Mouse (Mus musculus): ENCODE data around the gene Serinc5.

Gene Serinc5

DNA sequence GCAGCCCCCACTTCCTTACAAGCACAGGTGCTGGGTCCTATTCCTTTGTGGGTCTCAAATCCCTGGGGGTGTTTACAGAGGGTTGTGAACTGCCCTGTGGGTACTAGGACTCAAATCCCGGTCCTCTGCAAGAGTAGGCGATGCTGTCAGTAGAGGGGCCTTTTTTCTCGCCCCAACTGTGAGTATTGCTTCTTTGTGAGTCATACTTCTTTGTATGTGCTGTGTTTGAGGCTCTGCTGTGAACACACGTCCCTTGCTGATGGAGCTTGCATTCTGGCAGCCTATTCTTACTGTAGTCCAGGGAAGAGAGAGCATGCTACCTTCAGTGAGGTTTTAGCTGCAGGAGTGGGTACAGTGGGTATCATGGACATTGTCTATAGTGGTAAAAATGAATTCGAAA, 4.3 kb downstream of the Serinc5 start:
- DNase-seq (ENCODE audit: low spot score), result no peak

DNA sequence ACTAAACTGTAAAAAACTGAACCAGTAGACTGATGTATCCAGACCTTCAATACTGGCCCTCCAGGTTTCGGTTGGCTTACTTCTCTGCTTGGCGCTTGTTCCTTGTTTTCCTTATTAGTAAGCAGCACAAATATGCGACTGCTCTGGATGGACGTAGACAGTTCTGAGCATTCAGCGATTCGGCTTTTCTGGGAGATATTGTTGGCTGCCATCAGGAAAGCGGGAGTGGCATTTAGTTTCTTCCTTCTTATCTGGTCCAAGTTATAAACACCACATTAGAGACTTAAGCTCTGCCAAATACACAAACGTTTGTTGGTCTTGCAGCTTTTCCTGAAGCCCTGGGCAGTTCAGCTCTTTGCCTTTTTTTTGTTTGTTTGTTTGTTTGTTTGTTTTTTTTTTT, 5.6 kb downstream of the Serinc5 start:
- DNase-seq (ENCODE audit: low spot score), result no peak

DNA sequence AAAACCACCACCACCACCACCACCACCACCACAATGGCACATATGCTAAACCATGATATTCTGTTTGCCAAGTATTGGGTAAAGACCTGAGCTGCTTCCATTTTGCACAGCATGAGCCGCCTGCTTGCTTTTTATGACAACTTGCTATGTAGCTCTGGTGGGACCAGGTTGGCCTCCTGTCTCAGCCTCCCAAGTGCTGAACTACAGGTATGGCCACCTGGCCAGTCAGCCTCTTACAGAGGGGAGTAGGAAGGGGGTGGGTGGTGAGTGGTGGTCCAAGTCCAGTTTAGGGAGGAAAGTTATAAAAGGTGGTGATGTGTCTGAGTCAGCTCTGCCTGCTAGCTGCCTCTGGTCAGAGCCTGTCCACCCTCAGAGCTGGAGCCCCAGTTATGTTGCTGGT, 15.3 kb downstream of the Serinc5 start:
- no peak for DNase-seq (ENCODE audit: low spot score)

DNA sequence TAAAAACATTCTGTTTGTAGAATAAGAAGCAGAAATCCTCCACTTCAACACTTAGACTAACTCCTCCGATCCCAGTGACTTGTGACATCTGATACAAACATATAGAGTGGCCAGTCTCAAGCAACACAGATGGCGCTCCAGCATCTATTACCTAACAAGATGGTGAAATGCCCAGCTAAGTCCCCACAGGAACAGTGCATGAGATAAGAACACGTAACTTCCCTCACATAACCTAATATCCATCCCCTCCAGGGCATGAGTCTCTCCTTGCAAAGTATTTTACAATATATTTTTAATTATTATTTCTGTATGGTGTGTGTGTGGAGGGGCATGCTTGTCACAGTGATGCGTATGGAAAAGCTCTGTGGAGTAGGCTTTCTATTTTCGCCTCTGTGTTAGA, 15.8 kb downstream of the Serinc5 start:
- no peak for DNase-seq (ENCODE audit: low spot score)

DNA sequence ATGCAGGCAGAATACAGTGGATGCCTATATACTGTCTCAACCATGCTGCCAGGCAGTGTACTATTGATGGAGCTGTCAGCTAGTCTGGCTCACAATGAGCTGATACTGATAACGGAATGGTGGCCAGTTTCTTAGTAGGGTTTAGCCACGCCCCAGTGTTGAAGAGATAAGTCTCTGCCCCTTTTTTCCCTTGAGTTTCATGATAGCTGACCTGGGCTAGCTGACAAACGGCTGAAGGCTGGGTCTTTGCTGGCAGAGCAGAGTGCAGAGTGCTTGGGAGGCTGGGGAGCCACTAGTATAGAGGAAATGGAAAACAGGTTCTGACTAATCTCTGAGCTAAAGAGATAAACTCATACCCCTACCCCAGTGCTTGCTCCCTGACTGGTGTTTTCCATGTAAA, 18.6 kb downstream of the Serinc5 start:
- no peak for DNase-seq (ENCODE audit: low spot score)

DNA sequence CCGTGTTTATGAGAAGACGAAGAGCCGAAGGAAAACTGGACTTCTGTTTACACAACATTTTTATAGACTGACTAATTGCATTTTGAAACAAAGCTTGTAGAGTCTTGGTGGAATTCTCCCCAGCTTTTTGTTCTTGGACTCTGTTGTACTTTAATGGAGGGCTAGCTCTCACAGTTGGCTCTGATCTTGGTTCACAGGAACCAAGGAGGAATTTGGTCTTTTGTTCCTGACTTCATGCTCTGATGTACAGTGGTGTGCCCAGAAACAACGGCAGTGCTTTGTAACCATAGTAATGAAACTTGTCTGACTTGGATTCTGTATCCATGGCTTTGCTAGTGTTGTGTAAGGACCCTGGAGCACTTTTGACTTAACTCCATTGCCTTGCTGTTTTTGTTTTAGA, 20.6 kb downstream of the Serinc5 start:
- no peak for DNase-seq (ENCODE audit: low spot score)

DNA sequence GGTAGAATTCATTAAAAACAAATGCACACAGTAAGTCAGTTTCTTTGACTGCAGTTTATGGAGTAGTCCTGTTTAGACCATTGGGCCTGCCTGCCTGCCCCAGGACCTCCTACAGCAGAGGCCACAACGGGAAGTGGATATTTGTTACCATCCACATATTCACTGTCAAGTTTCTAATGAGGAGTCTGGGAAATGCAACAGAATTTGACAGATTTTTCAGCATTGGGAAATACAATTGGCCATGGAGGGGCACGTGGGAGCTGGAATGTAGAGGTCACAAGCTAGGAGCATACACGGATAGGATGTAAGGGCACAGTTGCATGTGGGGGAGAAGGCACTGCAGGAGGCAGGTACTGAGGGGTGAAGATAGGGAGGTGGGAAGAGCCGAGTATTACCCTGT, 21.7 kb downstream of the Serinc5 start:
- DNase-seq (ENCODE audit: low spot score), result no peak

DNA sequence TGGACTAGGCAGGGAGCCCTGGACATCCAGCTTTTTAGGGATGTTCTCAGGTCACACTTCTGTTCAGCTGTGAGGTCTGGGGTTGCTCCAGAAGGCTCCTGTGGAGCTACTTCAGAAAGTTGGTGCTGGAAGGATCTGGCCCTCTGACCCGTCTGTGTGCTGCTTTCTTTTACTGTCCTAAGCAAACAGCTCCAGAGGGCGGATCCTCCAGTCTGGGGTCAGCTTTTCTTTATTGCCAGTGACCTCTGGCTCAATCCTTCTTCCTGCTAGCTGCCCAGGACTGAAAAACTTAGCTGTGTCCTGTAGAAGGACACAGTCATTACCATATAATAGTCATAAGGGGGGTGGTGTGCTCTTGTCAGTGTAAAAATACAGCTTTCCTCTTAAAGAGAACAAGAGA, 24.1 kb downstream of the Serinc5 start:
- DNase-seq (ENCODE audit: low spot score), result no peak

DNA sequence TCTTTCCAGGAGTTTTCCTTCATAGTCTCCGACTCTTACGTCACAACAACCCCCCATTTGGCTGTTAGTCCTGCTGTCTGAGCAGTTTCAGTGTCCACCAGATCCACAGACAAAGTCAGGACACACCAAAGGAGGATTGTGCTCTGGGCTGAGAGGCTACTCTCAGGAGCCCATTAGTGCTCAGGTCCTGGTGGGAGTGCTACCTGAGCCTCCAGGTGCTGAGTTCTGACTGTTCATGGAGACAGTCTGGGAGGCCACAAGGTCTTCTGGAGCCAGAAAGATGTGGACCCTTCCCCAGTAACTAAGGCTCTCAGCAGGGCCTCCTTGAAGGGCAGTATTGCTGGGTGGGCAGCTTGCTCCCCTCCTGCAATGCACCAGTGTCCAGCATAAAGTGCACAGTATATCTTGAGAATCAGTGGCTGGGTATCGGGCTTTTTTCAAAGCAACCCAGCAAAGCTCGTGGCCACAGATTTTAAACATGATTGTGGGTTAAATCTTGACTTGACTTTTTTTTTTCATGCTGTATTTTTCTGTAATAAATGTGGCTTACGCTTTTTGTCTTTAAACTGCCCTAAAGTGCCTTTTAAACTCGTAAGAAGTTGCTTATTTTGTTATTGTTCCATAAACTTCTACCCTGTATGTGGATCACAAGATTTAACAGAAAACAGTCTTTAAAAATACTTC, 25.5 kb downstream of the Serinc5 start:
- DNase-seq (ENCODE audit: low spot score), result no peak

DNA sequence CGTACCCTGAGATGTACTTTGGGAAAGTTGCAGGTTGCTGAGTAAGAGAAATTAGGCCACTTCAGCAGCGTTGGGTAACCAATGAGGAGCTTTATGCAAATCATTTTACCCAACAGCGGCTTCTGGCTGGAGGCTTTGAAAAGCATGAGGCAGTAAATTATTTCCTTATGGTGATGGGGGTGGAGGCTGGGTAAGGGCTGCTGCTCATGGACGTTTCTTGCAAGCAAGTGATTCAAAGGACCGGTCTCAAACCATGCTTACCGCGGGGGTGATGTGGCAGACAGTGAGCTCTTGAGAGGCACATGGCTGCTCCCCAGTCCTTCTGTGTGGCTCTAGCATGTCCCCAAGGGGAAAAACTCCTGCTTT, 26.0 kb downstream of the Serinc5 start:
- peak; percentile 85 for DNase-seq (ENCODE audit: low spot score)

DNA sequence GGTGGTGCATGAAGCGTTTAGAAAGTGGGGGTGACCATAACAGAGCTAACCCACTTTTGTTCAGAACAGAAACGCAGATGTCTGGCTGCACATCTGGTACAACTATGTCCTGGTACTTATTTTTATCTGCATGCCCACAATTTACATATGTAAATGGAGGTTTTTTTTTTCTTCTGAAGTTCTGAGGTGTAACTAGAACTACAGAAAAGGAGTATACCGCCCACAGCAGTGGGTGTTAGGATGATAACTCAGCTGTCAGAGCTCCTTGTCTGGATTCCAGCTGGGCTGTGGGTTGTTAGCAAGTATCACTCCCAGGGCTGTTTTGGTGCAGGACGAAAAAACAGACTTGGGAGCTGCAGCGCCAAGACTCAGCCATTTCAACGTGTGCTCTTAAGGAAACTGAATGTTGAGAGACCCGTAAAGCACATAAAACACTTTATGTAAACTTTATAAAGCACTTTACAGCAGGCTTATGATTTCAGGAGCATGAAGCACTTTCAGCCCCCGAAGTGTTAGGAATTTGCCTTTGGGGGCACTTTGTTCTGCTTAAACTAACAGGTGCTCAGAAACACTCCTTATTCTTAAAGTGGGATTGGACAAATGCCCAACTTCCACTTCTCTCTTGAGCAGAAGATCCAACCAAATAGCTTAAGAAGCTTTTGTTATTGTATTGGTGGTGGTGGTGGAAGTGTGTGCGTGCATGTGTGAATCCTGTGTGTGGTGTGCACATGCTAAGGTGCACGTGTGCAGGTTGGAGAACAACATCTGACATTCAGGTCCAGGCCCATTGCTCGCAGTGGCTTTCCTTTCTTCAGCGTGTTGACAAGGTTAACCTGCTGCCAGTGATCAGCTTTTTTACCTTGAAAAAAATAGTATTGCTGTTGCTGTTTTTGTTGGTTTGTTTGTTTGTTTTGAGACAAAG, 28.5 kb downstream of the Serinc5 start:
- no peak for DNase-seq (ENCODE audit: low spot score)

DNA sequence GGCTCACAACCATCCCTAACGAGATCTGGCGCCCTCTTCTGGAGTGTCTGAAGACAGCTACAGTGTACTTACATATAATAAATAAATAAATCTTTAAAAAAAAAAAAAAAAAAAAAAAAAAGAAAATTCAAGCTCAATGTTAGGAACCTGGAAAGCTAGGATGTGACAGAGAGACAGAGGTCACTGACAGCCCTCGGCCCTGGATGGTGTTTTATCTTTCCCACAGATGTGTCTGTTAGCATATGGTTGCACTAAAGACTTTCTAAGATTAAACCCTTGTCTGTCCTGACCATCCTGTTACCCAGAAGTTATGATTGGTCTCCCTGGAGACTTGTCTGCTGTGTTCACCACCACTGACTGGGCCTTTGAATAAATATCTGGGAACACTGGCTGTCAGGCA, 33.3 kb downstream of the Serinc5 start:
- no peak for DNase-seq (ENCODE audit: low spot score)

DNA sequence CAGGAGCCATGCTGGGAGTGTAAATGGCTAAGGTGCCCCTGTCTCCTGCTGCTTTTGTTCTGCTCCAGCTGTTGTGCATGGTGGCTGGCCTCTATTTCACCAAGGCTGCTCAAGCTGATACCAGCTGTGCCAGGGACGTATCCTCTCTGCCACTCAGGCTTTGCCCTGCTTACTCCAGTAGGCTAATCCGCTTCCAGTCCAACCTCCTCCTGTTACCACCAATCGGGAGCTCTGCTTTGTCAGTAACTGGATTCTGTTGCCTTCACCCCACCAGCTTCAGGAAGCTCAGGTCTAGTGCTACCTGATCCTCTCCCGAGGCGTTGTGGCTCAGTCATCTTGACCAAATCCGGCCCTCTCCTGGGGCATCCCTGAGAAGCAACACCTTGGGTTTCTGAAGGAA, 33.9 kb downstream of the Serinc5 start:
- no peak for DNase-seq (ENCODE audit: low spot score)

DNA sequence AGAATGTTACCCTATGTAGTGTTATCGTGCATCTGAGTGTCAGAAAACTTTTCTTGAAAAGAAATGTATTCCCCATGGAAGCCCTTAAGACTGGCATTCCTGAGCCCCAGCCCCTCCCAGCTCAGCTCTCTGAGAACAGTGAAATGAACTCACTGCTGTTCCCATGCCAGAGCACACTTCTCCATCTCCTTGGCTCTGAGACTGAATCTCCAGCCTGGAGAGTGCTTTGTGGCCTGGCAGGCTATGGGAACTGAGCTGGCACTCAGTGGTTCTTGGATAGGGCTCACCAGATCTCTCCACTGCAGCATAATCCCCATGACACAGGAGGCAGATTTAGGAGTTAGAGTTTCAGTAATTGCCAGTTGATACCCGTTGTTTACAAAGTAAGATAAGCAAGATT, 36.8 kb downstream of the Serinc5 start:
- no peak for DNase-seq (ENCODE audit: low spot score)

DNA sequence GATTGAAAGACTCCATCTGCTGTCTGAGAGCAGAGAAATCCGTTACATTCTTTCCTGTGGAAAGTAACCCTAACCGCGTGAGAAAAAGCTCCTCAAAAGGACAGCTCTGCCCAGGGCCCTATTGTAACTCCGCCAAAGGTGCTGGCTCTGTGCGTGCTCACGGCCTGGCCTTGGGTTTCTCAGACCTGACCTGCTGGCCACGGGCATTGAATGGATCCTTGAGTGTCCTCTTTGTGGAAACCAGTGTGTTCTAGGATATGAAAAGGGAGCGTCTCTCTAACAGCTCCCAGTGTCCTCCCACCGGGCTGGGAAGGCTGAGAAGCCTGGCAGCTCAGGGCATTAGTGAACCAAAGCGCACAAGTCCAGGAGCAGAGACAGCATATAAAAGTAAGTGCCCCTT, 38.2 kb downstream of the Serinc5 start:
- DNase-seq (ENCODE audit: low spot score), result no peak

DNA sequence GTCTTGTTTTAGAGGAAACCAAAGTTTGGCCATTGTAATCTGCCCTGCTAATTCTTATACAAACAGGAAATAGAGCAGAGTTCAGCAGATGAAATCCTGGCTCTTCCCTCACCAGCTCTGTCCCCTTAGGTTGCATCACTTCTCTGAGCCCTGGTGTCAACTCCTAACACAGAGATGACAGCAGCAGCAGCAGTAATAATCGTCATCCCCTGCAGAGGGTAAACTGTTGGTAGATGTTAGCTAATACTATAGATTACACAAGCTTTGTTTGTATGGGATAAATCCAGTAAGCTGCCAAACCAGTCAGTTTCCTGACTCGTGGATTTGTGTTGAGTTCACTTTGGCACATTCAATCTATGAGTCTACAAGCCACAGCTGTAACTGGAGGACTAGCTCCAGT, 40.1 kb downstream of the Serinc5 start:
- no peak for DNase-seq (ENCODE audit: low spot score)

DNA sequence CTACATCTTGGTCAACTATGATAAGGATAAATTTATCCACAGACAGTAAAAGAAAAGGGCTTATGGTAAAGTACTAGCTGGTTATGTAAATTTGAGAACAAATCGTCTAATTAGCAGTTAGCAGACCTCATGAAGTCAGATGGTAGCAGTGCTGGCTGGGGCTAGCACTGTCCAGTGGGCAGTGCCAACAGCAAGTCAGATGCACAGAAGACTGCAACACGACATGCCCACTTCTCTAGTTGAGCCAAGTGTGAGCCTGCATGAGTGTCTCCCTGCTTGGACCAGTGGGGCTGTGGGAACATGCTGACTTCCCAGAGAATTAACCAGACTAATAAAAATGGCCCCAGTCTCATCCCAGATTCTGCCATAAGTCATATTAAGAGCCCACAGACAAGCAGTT, 41.6 kb downstream of the Serinc5 start:
- DNase-seq (ENCODE audit: low spot score), result no peak

DNA sequence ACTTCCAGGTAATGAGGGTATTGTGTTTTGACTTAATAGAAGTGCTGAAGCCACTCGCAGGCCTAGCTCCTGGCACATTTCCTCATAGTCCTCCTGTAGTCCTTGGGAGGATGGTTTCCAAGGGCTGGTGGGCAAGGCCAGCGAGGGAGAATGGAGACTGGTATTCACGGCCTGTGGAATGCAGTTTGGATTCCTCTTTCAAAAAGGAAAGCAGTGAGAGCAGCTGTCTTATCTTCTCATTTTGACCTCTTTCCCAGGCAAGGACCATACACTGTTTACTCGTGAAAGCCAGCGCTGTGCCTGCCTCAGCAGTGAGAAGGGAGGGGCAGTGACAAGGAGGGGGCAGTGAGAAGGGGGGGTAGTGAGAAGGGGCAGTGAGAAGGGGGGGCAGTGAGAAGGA, 42.4 kb downstream of the Serinc5 start:
- DNase-seq (ENCODE audit: low spot score), result no peak

DNA sequence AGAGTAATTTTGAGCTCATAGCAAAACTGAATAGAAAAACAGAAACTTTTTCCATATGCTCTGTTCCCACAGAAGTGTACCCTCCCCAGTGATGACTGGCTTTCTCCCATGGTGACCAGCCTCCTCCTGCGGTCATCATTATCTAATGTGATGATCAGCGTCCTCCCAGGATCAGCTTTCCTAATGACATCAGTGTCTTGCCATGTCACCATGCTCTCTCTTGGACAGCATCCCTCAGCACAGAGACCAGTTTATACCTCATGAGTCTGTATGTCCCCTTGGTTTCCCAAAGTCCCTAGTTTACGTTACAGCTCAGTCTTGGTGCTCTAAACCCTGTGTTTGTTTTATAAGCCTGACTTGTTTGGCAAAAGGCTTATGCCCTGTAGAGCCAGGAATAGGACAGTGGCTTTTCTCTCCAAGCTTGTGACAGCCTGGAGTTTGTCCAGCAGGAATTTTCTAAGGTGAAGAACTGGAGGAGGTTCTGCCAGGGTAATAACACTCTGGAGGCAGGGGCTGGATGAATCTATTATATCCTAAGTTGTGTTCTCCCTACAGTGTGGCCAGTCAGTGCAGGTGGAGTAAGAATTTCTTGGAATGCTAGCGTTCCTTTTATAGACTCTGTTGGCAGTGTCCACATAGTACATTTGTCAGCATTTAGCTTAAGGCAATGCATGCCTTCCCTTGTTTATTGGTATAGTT, 46.1 kb downstream of the Serinc5 start:
- DNase-seq (ENCODE audit: low spot score), result peak; percentile 24

DNA sequence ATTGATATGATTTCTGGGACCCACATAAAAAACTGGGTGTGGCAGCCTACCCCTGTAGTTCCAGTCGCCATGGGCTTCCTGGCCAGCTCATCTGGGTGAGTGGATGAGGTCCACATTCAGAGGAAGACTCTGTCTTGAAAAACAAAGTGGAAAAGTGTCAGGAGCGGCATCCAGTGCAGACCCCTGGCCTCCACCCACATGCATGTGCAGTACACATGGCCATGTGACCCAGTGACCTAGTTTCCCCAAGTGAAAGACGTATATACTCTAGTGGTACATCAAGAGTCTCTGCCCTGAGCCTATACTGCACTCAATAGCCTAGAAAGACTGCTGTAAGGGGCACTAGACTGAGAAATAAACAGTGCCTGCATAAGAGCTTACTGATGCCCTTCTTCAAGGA, 48.7 kb downstream of the Serinc5 start:
- DNase-seq (ENCODE audit: low spot score), result no peak

DNA sequence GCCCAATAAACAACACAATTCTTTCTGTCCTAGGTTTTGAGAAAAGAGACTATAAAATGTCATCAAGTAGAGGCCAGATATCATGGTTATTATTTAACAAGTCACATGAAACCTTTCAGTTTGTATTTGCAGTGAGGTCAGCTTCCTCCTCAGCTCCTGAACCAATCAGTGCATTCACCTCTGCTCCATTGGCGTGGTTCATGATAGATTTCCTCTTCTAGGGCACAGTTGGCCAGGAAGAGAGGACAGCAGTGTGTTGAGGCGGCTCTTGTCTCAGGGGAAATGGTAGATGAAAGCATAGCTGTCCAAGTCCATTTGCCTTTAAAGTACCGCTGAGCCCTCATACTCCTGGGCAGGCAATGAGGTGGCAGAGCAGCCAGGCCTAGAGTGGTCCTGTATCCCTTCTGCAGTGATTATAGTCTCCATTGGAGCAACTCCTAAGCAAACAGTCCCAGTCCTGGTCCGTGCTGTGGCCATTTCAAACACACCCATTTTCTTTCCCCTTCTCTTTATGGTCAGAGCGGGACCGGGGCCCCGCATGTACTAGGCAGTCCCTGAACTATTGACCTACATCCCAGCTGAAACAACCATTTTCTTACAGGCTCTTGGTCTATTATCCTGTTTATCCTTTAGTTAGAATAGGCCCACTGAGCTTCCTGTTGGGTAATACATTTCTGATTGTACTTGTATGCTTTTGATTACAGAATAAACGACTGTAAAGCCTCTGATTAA, 51.8 kb downstream of the Serinc5 start:
- no peak for DNase-seq (ENCODE audit: low spot score)

DNA sequence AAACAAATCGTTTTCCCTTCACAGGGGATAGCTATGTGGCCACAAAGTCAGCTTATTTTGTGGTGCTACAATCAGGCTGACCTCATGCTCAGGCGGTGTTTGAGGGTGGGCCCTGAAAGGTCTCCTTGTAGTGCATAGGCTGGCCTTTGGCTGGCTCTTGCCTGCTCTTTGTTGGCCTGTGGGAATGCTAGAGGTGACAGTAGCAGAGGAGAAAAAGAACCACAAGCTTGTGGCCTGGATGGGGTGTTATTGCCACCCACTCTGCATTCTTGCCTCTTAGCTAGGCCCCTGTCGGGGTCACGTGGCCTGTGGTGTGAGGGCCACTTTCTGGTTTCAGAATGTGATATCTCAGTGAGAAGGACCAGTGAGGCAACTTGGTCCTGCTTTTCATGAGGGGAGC, 54.1 kb downstream of the Serinc5 start:
- no peak for DNase-seq (ENCODE audit: low spot score)
